Mouse (Mus musculus) cerebellum, adult 8-10 months (tissue): ENCODE results near the gene Syf2.

Experiments
- DNase-seq: peaks from one replicate; pipeline ENCODE4 v3.0.0; 2022

Syf2 gene

GRCm38 (mm10) chr4:134978930-134979329 is 48.2 kb downstream of the Syf2 start:
- no peak for DNase-seq

- DNase-seq = no peak
Measured at GRCm38 (mm10) chr4:134981959-134982431, 51.3 kb downstream of the Syf2 start.

DNA sequence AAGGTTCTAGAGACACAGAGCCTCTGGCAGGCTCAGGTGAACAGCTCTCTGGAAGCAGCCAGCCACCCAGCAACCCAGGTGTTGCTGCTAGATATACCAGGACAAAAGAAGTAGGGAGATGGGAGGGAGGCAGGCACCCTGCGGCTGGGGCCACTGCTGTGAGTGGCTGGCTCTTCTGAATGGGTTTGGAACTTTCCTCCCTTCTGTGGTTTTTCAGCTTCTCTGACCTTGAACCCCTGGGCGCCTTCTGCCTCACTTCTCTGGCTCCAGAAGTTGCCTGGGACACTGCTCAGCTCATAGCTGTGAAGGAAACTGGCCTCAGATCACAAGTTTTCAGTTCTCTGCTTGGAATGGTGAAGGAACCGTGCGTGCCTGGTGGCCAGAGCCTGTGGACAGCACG is 52.4 kb downstream of the Syf2 start:
- DNase-seq = no peak

- DNase-seq = no peak
Measured at GRCm38 (mm10) chr4:134984555-134984954, 53.9 kb downstream of the Syf2 start.

GRCm38 (mm10) chr4:134985626-134986335 is 55.1 kb downstream of the Syf2 start:
- peak; percentile 34 for DNase-seq

GRCm38 (mm10) chr4:134986336-134986635 is 55.6 kb downstream of the Syf2 start:
- no peak for DNase-seq

- no peak for DNase-seq
Measured at GRCm38 (mm10) chr4:134986963-134987362, 56.3 kb downstream of the Syf2 start.
